Mouse (Mus musculus) spleen, adult 2 months (tissue): ENCODE measurements around the gene Armc6.

Source experiments
- CTCF ChIP-seq: fragments of 200-500 bp; IDR thresholded peaks from 2 replicates; pipeline ENCODE4 v1.5.1; 2011; ENCODE audit warnings: mild to moderate bottlenecking, inconsistent platforms; ENCODE audit not compliant: insufficient read depth, insufficient read length, insufficient replicate concordance; ENCODE audit errors: extremely low read depth
- POLR2A ChIP-seq: fragments of 200-500 bp; IDR thresholded peaks from 2 replicates; pipeline ENCODE4 v1.6.1; 2011; ENCODE audit warnings: low read depth, low read length, inconsistent platforms

DNA sequence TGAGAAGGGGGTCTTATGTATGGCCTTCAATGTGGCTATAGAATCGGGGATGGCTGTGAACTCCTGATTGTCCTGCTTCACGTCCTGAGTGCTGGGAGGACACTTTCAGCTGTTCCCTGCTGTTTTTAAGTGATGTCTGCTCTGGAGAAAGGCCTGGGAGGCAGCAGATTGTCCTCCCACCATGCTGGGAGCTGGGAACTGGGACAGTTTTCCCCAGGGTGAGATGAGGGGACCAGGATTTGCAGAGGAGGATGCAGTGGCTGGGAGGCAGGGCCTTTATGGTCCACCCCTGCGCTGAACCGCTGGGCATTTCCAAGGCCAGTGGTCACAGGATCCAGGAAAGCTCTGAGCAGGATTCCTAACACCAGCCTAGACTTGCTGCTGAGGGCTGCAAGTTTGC, 31.2 kb downstream of the Armc6 start:
- TF ChIP-seq CTCF (no peak), POLR2A (no peak)
